Mouse (Mus musculus) kidney, postnatal 0 days (tissue): ENCODE measurements around the gene Xpo5. TPM values are rescaled to one million over a fixed set of nuclear protein-coding genes. Genes with fewer than 3 reads are reported as not detected.
A peak's percentile ranks its signal among the peaks of the same experiment; 100 is the strongest.

Experiments
- ATAC-seq: fragments of 200-750 bp; cut with Nextera tagmentation; replicated peaks from 2 replicates; pipeline ENCODE4 v1.8.0; 2017; ENCODE audit warnings: low read depth, moderate number of reproducible peaks, moderate TSS enrichment, moderate library complexity; ENCODE audit not compliant: low FRiP score
- DNase-seq: peaks from one replicate; pipeline ENCODE4 v3.0.0-alpha.2; 2016; ENCODE audit warnings: low spot score
- H3K27ac ChIP-seq: fragments of 300-500 bp; sonication (generic); 2 replicates; pipeline ENCODE4 v1.5.1; 2014; ENCODE audit warnings: mild to moderate bottlenecking
- H3K27me3 ChIP-seq: fragments of 300-500 bp; sonication (generic); 2 replicates; pipeline ENCODE4 v1.6.1; 2014; ENCODE audit warnings: low read length, mixed read lengths; ENCODE audit not compliant: insufficient read depth
- H3K36me3 ChIP-seq: fragments of 300-500 bp; sonication (generic); 2 replicates; pipeline ENCODE4 v1.6.1; 2014; ENCODE audit warnings: low read length, mixed read lengths; ENCODE audit not compliant: insufficient read depth
- H3K4me1 ChIP-seq: fragments of 300-500 bp; sonication (generic); replicated peaks from 2 replicates; pipeline ENCODE4 v1.6.1; 2014; ENCODE audit warnings: antibody characterized with exemption, low read length, mixed read lengths; ENCODE audit not compliant: insufficient read depth
- H3K4me2 ChIP-seq: fragments of 300-500 bp; sonication (generic); 2 replicates; pipeline ENCODE4 v1.6.1; 2014; ENCODE audit warnings: mild to moderate bottlenecking, low read length, moderate library complexity, mixed read lengths
- H3K4me3 ChIP-seq: fragments of 300-500 bp; sonication (generic); replicated peaks from 2 replicates; pipeline ENCODE4 v1.5.1; 2014; ENCODE audit warnings: low read depth, low read length
- H3K9ac ChIP-seq: fragments of 300-500 bp; sonication (generic); 2 replicates; pipeline ENCODE4 v1.6.1; 2014; ENCODE audit warnings: low read depth, low read length
- H3K9me3 ChIP-seq: fragments of 300-500 bp; sonication (generic); replicated peaks from 2 replicates; pipeline ENCODE4 v1.6.1; 2016; ENCODE audit warnings: low read length, inconsistent platforms, mixed read lengths
- CTCF ChIP-seq: IDR thresholded peaks from 2 replicates; pipeline ENCODE4 v1.5.1; 2016; ENCODE audit warnings: antibody characterized with exemption, low read depth, mild to moderate bottlenecking, moderate library complexity
- WGBS: fragments of 180-500 bp; shearing (Covaris S2); extraction: QIAGEN DNeasy Blood & Tissue Kit; methylation state at CpG from one replicate; pipeline ENCODE4 v1.1.7; 2014; 5-methylcytosine and 5-hydroxymethylcytosine counted together
- polyA plus RNA-seq: library from polyadenylated mRNA; unstranded; fragments of >200 nt; fragmentation: Nextera tagmentation; extraction: Ambion mirVana; gene quantifications from 2 replicates; pipeline ENCODE4 v1.2.1, GENCODE M21; 2015

The Xpo5 gene
- polyA plus RNA-seq, 1 experiment from 2014 or later, result 23.3 TPM

GRCm38 (mm10) chr17:46164301-46164700 is 38.3 kb upstream of the Xpo5 start:
- H3K36me3 ChIP-seq, result peaks cover 51% of the 10 kb centered on the region
- no peak overlapping the region for H3K4me3 ChIP-seq
- WGBS, result 95% methylated on average over 8 of the region's 8 CpGs
- ATAC-seq (no peak), DNase-seq (no peak)
- H3K27me3 ChIP-seq, result no peaks in the 10 kb centered on the region
- H3K27ac ChIP-seq, result no peak overlapping the region
- no peak for TF ChIP-seq CTCF
- H3K4me2 ChIP-seq, result no peak overlapping the region
- no peak overlapping the region for H3K9ac ChIP-seq
- no peaks in the 10 kb centered on the region for H3K9me3 ChIP-seq
- peaks cover 9% of the 10 kb centered on the region; the same call in 1 of the 2 replicates for H3K4me1 ChIP-seq

GRCm38 (mm10) chr17:46164791-46165190 is 37.8 kb upstream of the Xpo5 start:
- Histone ChIP-seq H3K4me1 (peaks cover 9% of the 10 kb centered on the region; the same call in 1 of the 2 replicates), H3K9me3 (no peaks in the 10 kb centered on the region), H3K4me3 (no peak overlapping the region), H3K36me3 (peaks cover 55% of the 10 kb centered on the region), H3K4me2 (no peak overlapping the region), H3K27me3 (no peaks in the 10 kb centered on the region), H3K27ac (no peak overlapping the region), H3K9ac (no peak overlapping the region)
- 92% methylated on average over 10 of the region's 10 CpGs for WGBS
- DNase-seq (no peak), ATAC-seq (no peak)
- TF ChIP-seq CTCF, result no peak

GRCm38 (mm10) chr17:46165460-46165859 is 37.1 kb upstream of the Xpo5 start:
- ATAC-seq, result no peak
- Histone ChIP-seq H3K27ac (no peak overlapping the region), H3K9me3 (no peaks in the 10 kb centered on the region), H3K4me1 (peaks cover 9% of the 10 kb centered on the region; the same call in 1 of the 2 replicates), H3K27me3 (no peaks in the 10 kb centered on the region), H3K4me2 (no peak overlapping the region), H3K4me3 (no peak overlapping the region), H3K36me3 (peaks cover 58% of the 10 kb centered on the region), H3K9ac (no peak overlapping the region)
- DNase-seq, result no peak
- TF ChIP-seq CTCF, result no peak
- 81% methylated on average over 12 of the region's 12 CpGs for WGBS

- WGBS, result 68% methylated on average over 5 of the region's 5 CpGs
- DNase-seq (no peak), ATAC-seq (no peak)
- Histone ChIP-seq H3K4me3 (no peak overlapping the region), H3K36me3 (peaks cover 58% of the 10 kb centered on the region), H3K4me2 (no peak overlapping the region), H3K4me1 (peaks cover 9% of the 10 kb centered on the region; the same call in 1 of the 2 replicates), H3K27me3 (no peaks in the 10 kb centered on the region), H3K27ac (no peak overlapping the region), H3K9me3 (no peaks in the 10 kb centered on the region), H3K9ac (no peak overlapping the region)
- TF ChIP-seq CTCF, result no peak
These were observed 36.3 kb upstream of the Xpo5 start for GRCm38 (mm10) chr17:46166270-46166669.

- Histone ChIP-seq H3K27ac (no peak overlapping the region), H3K9ac (0 out of 2 replicates have a peak overlapping the region, but pooled peaks have one; percentile 8), H3K4me2 (no peak overlapping the region), H3K27me3 (no peaks in the 10 kb centered on the region), H3K4me1 (peaks cover 4% of the 10 kb centered on the region; the same call in 1 of the 2 replicates), H3K36me3 (peaks cover 59% of the 10 kb centered on the region), H3K9me3 (no peaks in the 10 kb centered on the region), H3K4me3 (no peak overlapping the region)
- ATAC-seq (no peak), DNase-seq (no peak)
- WGBS, result 79% methylated on average over 11 of the region's 11 CpGs
- peak; percentile 58 for TF ChIP-seq CTCF
These were observed 35.6 kb upstream of the Xpo5 start for GRCm38 (mm10) chr17:46167014-46167413.

- H3K36me3 ChIP-seq, result peaks cover 67% of the 10 kb centered on the region
- H3K4me3 ChIP-seq, result no peak overlapping the region
- H3K4me2 ChIP-seq, result no peak overlapping the region
- 27% methylated on average over 5 of the region's 5 CpGs for WGBS
- peak; percentile 51 for DNase-seq
- ATAC-seq, result 0 out of 2 replicates have a peak, but pooled peaks have one; percentile 49
- no peak overlapping the region for H3K27ac ChIP-seq
- H3K9me3 ChIP-seq, result no peaks in the 10 kb centered on the region
- H3K27me3 ChIP-seq, result no peaks in the 10 kb centered on the region
- H3K4me1 ChIP-seq, result 0 out of 2 replicates have a peak, but pooled peaks cover under 1% of the 10 kb centered on the region
- no peak for TF ChIP-seq CTCF
- H3K9ac ChIP-seq, result no peak overlapping the region
These were observed 34.3 kb upstream of the Xpo5 start for GRCm38 (mm10) chr17:46168318-46168717.

- no peak for TF ChIP-seq CTCF
- Histone ChIP-seq H3K27ac (no peak overlapping the region), H3K27me3 (no peaks in the 10 kb centered on the region), H3K36me3 (peaks cover 67% of the 10 kb centered on the region), H3K4me3 (no peak overlapping the region), H3K4me1 (no peaks in the 10 kb centered on the region), H3K9me3 (no peaks in the 10 kb centered on the region), H3K9ac (no peak overlapping the region), H3K4me2 (no peak overlapping the region)
- no peak for DNase-seq
- 90% methylated on average over 5 of the region's 5 CpGs for WGBS
- no peak for ATAC-seq
These were observed 33.8 kb upstream of the Xpo5 start for GRCm38 (mm10) chr17:46168768-46169167.
